Mouse (Mus musculus) limb, embryonic 14.5 days (tissue): ENCODE data around the gene Ubl7. TPM values are rescaled to one million over a fixed set of nuclear protein-coding genes. Genes with fewer than 3 reads are reported as not detected.
"Not testable (repeated sequence)": the region's sequence is repeated elsewhere in the genome, so short reads cannot be mapped to it uniquely, and the experiment has no call there.

Experiments
- ATAC-seq: fragments of 200-750 bp; cut with Nextera tagmentation; 2 replicates; pipeline ENCODE4 v1.8.0; 2017; ENCODE audit warnings: low read depth, moderate number of reproducible peaks, moderate TSS enrichment; ENCODE audit not compliant: low FRiP score
- DNase-seq: peaks from one replicate; pipeline ENCODE4 v3.0.0-alpha.2; 2015; ENCODE audit warnings: low spot score
- H3K27ac ChIP-seq: fragments of 300-500 bp; sonication (generic); replicated peaks from 2 replicates; pipeline ENCODE4 v1.5.1; 2014; ENCODE audit warnings: low read depth, mild to moderate bottlenecking, low read length, moderate library complexity, mixed read lengths
- H3K27me3 ChIP-seq: fragments of 300-500 bp; sonication (generic); 2 replicates; pipeline ENCODE4 v1.6.1; 2014; ENCODE audit warnings: low read length, mixed read lengths; ENCODE audit not compliant: control insufficient read depth, insufficient read depth
- H3K36me3 ChIP-seq: fragments of 300-500 bp; sonication (generic); 2 replicates; pipeline ENCODE4 v1.6.1; 2014; ENCODE audit warnings: mild to moderate bottlenecking, low read length, moderate library complexity, mixed read lengths; ENCODE audit not compliant: control insufficient read depth, insufficient read depth
- H3K4me1 ChIP-seq: fragments of 300-500 bp; sonication (generic); 2 replicates; pipeline ENCODE4 v1.6.1; 2014; ENCODE audit warnings: antibody characterized with exemption, low read length, mixed read lengths; ENCODE audit not compliant: control insufficient read depth, insufficient read depth
- H3K4me2 ChIP-seq: fragments of 300-500 bp; sonication (generic); replicated peaks from 2 replicates; pipeline ENCODE4 v1.6.1; 2014; ENCODE audit warnings: low read depth, mild to moderate bottlenecking, low read length, moderate library complexity; ENCODE audit not compliant: severe bottlenecking
- H3K4me3 ChIP-seq: fragments of 300-500 bp; sonication (generic); replicated peaks from 2 replicates; pipeline ENCODE4 v1.5.1; 2014; ENCODE audit warnings: low read length
- H3K9ac ChIP-seq: fragments of 300-500 bp; sonication (generic); 2 replicates; pipeline ENCODE4 v1.6.1; 2014; ENCODE audit warnings: mild to moderate bottlenecking, low read depth, low read length, moderate library complexity; ENCODE audit not compliant: severe bottlenecking
- H3K9me3 ChIP-seq: fragments of 300-500 bp; sonication (generic); 2 replicates; pipeline ENCODE4 v1.6.1; 2016; ENCODE audit warnings: low read length; ENCODE audit not compliant: control insufficient read depth
- POLR2A ChIP-seq: fragments of 200-500 bp; IDR thresholded peaks from 2 replicates; pipeline ENCODE4 v1.8.0; 2012; ENCODE audit warnings: inconsistent platforms, mild to moderate bottlenecking, moderate library complexity, borderline replicate concordance; ENCODE audit not compliant: insufficient read depth, insufficient read length; ENCODE audit errors: extremely low read depth
- WGBS: fragments of 180-500 bp; shearing (Covaris S2); extraction: QIAGEN DNeasy Blood & Tissue Kit; methylation state at CpG from one replicate; pipeline ENCODE4 v1.1.7; 2014; 5-methylcytosine and 5-hydroxymethylcytosine counted together
- polyA plus RNA-seq, 2 experiments: library from polyadenylated mRNA; depleted of rRNA in 1 of 2; stranded (reverse) in 1 of 2; unstranded in 1 of 2; fragments of >200 nt; fragmentation: Nextera tagmentation in 1 of 2; extraction: Ambion mirVana in 1 of 2; gene quantifications; 2 replicates each; pipeline versions ENCODE4 v1.2.1 to v1.2.3; 2012 to 2014

Ubl7 gene
- polyA plus RNA-seq, 2 experiments, result 76.7 to 99.0 TPM

- TF ChIP-seq POLR2A, result no peak
- no peaks in the 10 kb centered on the region for H3K27me3 ChIP-seq
- H3K4me1 ChIP-seq, result no peaks in the 10 kb centered on the region
- no peaks in the 10 kb centered on the region for H3K9me3 ChIP-seq
- H3K4me3 ChIP-seq, result no peak overlapping the region
- DNase-seq (no peak), ATAC-seq (no peak)
- 21% methylated on average over 4 of the region's 4 CpGs for WGBS
- H3K4me2 ChIP-seq, result no peak overlapping the region
- no peak overlapping the region for H3K27ac ChIP-seq
- no peak overlapping the region for H3K9ac ChIP-seq
- no peaks in the 10 kb centered on the region for H3K36me3 ChIP-seq
Measured at GRCm38 (mm10) chr9:57880278-57880677, 30.5 kb upstream of the Ubl7 start.

GRCm38 (mm10) chr9:57881781-57882180 lies 29.0 kb upstream of the Ubl7 start:
- H3K27ac ChIP-seq, H3K4me3 ChIP-seq, ATAC-seq, H3K4me2 ChIP-seq, H3K4me1 ChIP-seq, H3K9me3 ChIP-seq, H3K36me3 ChIP-seq, H3K27me3 ChIP-seq, H3K9ac ChIP-seq, DNase-seq: not testable (repeated sequence)
- WGBS, result 80% methylated on average over 2 of the region's 2 CpGs

- Histone ChIP-seq H3K9me3 (no peaks in the 10 kb centered on the region), H3K4me2 (no peak overlapping the region), H3K27ac (no peak overlapping the region), H3K9ac (no peak overlapping the region), H3K36me3 (no peaks in the 10 kb centered on the region), H3K4me3 (no peak overlapping the region), H3K4me1 (no peaks in the 10 kb centered on the region), H3K27me3 (no peaks in the 10 kb centered on the region)
- ATAC-seq (no peak), DNase-seq (no peak)
- WGBS, result 73% methylated on average over 1 of the region's 1 CpGs
- no peak for TF ChIP-seq POLR2A
Measured at GRCm38 (mm10) chr9:57883413-57883812, 27.4 kb upstream of the Ubl7 start.

GRCm38 (mm10) chr9:57888119-57888518 lies 22.7 kb upstream of the Ubl7 start:
- Histone ChIP-seq H3K4me3 (no peak overlapping the region), H3K9ac (no peak overlapping the region), H3K4me1 (no peaks in the 10 kb centered on the region), H3K9me3 (no peaks in the 10 kb centered on the region), H3K36me3 (no peaks in the 10 kb centered on the region), H3K4me2 (no peak overlapping the region), H3K27ac (no peak overlapping the region), H3K27me3 (no peaks in the 10 kb centered on the region)
- ATAC-seq (no peak), DNase-seq (no peak)
- no peak for TF ChIP-seq POLR2A
- 85% methylated on average over 6 of the region's 6 CpGs for WGBS

- no peak for DNase-seq
- Histone ChIP-seq H3K27ac (no peak overlapping the region), H3K36me3 (no peaks in the 10 kb centered on the region), H3K4me2 (no peak overlapping the region), H3K4me3 (no peak overlapping the region), H3K4me1 (no peaks in the 10 kb centered on the region), H3K9me3 (no peaks in the 10 kb centered on the region), H3K27me3 (no peaks in the 10 kb centered on the region), H3K9ac (no peak overlapping the region)
- WGBS, result 32% methylated on average over 10 of the region's 10 CpGs
- TF ChIP-seq POLR2A, result no peak
- ATAC-seq, result no peak
Measured at GRCm38 (mm10) chr9:57900478-57900877, 10.3 kb upstream of the Ubl7 start.

- 55% methylated on average over 9 of the region's 9 CpGs for WGBS
Measured at GRCm38 (mm10) chr9:57901197-57901596, 9.6 kb upstream of the Ubl7 start.

More at GRCm38 (mm10) chr9:57901197-57901596, 9.6 kb upstream of the Ubl7 start:
- H3K4me2 ChIP-seq, result no peak overlapping the region
- no peaks in the 10 kb centered on the region for H3K27me3 ChIP-seq
- ATAC-seq (no peak), DNase-seq (no peak)
- no peaks in the 10 kb centered on the region for H3K9me3 ChIP-seq
- H3K36me3 ChIP-seq, result no peaks in the 10 kb centered on the region
- no peak overlapping the region for H3K9ac ChIP-seq
- TF ChIP-seq POLR2A, result no peak
- no peak overlapping the region for H3K27ac ChIP-seq
- no peak overlapping the region for H3K4me3 ChIP-seq
- no peaks in the 10 kb centered on the region for H3K4me1 ChIP-seq
